Mouse (Mus musculus): ENCODE measurements at regions not wholly inside any gene's neighbourhood (a gene's known extent, or its start where the extent isn't known, plus 50 kb on each side); places are given as distances from the start of the nearest gene placed in this dataset.

DNA sequence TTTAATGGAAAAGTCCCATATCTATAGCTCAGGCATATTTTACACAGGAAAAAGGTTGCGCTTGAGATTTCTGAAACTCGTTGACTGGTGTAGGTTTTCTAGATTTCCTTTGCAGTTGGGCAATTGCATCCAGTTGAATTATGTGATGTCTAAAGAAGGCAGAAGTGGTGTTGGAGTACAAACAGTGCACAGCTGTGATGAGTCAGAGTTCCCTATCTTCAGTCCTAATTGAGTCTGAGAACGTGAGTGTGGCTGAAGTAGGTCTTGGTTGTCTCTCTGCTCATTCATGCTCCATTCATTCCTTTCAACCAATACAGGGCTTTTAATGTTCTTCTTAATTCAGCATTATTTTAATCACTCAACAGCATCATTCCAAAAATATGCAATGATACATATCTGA, 142.9 kb upstream of the Dpyd start:
- DNase-seq (ENCODE audit: low spot score), result no peak

- DNase-seq (ENCODE audit: low spot score), result no peak
These were observed 140.2 kb upstream of the Dpyd start for GRCm38 (mm10) chr3:118421701-118422100.

DNA sequence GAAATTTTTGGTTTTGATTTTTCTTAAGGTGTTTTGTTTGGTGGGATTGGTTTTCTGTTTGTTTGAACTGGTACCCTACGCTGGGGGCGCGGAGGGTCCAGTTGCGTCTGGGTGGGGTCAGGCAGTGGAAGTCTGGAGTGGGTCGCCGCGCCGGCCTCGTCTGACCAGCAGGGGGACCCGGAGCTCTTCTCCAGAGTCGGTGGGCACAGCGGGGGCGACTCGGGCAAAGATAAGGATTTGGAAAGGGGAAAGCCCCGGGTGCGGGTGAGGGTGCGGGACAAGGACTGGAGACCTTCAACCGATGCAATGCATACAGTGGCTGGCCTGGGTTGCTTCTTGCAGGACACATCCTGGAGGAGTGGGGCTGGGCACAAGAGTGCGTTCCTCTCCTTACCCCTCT, 136.2 kb upstream of the Dpyd start:
- no peak for DNase-seq (ENCODE audit: low spot score)

DNA sequence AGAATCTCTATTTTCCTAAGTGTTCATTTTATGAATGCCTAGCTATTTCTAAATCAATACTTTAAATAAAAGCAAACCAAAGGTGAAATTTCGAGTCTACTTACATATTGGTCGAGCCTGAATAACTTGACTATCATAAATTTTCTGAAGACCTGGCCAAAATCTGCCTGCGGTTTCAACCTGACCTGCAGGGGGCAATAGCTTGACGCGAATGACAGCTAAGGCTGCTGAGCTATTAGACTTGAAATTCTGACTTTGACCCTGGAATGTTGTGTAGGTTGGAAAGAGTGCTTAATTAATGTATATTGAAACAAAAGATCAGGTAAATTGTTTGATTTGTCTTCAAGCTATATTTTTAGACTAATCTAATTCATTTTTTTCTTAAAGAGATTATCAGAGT, 133.4 kb upstream of the Dpyd start:
- DNase-seq (ENCODE audit: low spot score), result peak; percentile 45

GRCm38 (mm10) chr3:118429825-118430630, 131.9 kb upstream of the Dpyd start:
- DNase-seq (ENCODE audit: low spot score), result no peak

DNA sequence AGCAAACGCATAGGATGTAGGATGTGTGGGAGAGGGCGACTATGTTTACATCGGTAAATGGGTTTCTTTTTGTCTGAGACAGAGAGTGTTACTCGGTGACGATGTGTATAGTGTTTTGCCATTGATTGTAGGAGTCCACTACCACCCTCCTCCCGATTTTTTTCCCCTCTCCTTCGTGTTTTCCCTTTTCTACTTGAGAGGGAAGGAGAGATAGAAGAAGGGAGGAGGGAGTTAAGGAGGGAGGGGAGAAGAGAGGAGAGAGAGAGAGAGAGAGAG, 131.4 kb upstream of the Dpyd start:
- DNase-seq (ENCODE audit: low spot score), result no peak

DNA sequence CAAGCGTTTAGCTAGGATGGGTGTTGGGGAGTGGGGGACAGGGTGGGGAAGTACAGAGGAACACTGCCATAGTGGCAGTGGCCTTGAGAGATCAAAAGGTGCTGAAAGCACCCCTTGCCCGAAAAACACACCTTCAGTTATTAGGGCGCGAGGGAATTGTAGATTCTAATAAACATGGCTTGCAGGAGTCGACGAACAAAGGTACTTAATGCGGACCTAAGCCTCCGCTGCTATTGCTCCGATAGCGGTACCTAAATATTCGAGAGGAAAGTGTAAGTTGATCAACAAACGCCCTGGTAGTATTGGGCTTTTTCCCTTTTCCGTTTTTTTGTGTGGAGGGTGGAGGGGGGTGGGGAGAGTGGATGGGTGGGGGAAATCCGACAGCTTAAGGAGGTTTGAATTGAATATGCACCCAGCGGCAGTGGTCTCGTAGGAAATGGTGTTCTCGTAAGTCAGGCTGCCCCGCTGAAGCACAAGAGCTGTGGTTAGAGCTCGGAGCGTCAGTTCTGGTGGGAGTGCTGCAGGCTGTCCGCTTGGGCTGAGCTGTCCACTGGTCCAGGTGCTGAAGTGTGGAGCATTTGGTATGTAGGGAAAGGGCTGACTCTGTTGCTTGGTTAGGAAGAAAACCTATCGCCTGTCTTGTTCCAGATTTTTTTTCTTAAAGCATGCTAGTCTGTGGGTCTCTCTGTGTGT, 130.8 kb upstream of the Dpyd start:
- peak; percentile 5 for DNase-seq (ENCODE audit: low spot score)

DNA sequence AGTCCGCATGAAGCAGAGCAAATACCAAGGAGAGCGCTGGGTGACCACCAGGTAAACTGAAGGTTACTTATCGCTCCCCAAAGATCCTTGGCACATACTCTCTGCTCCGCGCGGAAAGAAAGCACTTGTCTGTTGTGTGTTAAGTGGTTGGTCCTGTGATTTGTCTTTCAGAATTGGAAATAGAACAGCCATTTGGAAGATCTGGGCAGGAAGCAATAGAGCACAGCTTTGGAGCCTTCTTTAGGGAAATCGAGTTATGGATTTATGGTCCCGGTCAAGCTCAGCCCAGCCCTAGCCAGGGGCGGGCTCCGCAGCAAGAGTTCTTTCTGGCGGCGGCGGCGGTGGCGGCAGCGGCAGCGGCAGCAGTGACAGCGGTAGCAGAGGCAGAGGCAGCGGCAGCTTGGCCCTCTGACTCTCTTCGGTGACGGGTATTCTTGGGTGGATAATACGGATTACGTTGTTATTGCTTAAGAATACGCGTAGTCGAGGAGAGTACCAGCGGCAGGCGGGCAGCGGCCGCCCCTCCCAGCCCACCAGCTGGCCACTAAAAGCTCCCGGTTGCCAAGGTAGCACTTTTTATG, 128.4 kb upstream of the Dpyd start:
- no peak for DNase-seq (ENCODE audit: low spot score)

DNA sequence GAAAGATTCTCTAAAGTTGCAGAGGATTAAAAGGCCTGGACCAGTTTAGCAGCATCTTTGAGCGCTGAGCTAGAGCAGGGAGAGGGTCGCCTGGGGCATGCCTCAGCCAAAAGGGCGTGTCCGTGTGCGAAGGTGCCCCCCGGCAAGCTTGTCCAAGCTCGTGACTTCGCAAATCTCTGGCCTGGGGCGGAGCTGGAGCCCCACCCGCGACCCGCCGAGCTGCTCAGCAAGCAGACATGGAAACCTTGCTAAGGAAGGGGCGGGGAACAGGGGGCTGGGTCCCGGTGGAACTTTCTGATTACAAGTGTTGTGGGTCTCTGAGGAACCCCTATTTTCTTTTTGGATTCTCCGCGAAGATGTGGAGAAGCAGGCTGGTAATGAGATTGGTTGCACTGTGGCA, 127.6 kb upstream of the Dpyd start:
- no peak for DNase-seq (ENCODE audit: low spot score)

DNA sequence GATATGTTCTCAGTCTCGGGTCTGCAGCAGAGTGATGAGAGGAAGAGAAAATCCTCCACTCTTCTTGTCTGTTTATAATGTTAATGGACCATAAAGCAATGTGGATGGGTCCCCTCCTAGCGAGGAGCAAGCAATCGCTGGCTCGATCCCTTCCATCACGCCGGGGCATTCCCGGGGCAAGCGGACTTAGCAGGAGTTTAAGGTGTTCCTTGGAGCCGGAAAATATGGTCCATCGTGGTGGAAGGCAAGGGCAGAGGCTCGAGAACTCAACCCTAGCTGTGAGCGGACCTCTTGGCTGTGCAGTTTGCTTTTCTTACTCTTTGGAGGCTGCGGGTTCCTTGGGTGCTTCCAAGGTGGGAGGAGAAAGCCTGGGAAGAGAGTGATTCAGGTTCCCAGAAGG, 127.1 kb upstream of the Dpyd start:
- no peak for DNase-seq (ENCODE audit: low spot score)

GRCm38 (mm10) chr3:118435248-118435647, 126.7 kb upstream of the Dpyd start:
- DNase-seq (ENCODE audit: low spot score), result no peak

DNA sequence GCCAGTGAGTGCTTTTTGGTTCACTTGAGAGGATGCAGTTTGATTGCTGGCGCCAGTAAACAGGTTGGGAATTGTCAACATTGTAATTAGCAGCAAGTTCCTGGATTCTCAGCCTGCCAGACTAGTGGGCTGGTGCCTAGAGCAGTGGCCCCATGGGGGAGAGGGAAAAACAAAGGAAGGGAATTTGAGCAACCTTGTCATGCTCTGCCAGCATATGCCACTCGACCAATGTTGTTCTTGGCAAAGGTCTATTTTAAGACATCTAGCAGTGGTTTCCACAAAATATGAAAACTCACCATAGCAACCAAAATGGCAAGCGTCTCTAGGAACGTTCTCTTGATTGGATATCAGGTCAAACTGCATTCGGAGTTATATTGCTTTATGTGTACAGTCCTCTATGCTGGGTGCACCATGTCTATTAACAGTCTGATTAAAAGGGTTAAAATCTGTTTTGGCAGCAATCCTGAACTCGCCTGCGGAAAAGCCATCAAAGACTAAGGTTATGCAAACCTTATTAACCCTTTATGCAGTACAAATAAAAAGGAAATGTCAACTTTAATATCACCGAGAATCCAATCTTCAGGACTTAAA, 118.1 kb upstream of the Dpyd start:
- DNase-seq (ENCODE audit: low spot score), result no peak

DNA sequence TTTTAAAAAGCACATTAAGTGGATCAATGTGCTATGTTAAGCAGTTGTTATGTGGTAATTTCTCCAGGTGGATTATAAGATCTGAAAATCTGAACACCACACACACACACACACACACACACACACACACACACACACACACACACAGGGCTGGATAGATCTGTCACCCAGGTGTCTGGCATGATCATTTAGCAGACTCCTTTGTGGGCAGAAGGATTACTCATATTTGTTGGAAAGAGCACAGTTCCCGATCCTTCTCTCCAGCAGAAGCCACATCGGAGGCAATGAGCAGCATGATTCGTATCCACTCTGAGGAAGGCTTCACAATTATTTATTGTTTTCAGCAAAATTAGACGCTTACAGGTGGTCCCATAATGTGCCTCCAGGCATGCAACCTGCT, 116.6 kb upstream of the Dpyd start:
- no peak for DNase-seq (ENCODE audit: low spot score)

DNA sequence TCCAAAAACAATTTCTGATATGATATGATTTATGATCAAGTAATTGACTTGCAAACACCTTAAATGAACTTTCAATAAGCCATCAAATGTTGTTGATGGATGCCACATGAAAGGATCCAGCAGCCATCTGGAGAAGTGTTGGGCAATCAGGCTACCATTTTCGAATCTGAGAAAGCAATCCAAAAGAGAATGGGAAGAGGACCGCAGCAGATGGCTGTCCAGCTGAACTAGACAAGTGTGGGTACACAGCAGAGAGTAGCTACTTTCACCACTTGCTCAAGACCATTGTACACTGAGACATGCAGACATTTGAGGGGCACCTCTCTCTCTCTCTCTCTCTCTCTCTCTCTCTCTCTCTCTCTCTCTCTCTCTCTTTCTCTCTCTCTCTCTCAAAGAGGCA, 102.3 kb upstream of the Dpyd start:
- no peak for DNase-seq (ENCODE audit: low spot score)

GRCm38 (mm10) chr3:118465611-118466010, 96.3 kb upstream of the Dpyd start:
- no peak for DNase-seq (ENCODE audit: low spot score)

GRCm38 (mm10) chr3:118472215-118472799, 89.6 kb upstream of the Dpyd start:
- no peak for DNase-seq (ENCODE audit: low spot score)

GRCm38 (mm10) chr3:118478065-118478464, 83.9 kb upstream of the Dpyd start:
- no peak for DNase-seq (ENCODE audit: low spot score)

DNA sequence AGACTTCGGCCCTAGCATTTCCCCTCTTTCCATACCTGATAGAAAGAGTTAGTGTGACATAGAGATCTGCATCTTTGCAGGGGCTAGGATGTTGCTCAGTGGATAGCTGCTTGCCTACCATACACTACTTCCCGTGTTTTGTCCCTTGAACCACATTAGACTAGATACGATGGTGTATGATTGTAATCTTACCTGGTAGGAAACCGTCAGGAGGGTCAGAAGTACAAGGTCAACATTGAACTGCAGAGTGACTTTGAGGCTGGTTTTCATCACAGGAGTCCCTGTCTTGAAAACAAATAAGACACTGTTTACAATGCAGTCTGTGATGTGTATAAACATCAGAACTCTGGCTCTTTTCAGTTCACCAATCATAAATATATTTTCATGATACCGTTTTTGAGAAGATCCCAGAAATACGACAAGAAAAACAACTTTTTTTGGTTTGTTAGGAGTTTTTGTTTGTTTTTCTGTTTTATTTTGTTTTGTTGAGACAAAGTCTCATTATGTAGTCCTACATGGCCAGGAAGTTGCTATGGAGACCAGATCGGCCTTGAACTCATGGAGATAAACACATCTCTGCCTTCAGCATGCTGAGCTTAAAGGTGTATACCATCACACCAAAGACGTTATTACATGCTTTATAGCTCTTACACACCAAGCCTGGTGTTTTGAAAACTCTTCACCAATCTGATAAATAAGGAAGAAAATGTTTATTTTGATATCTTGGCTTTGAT, 81.2 kb upstream of the Dpyd start:
- no peak for DNase-seq (ENCODE audit: low spot score)

GRCm38 (mm10) chr3:118485966-118486365, 76.0 kb upstream of the Dpyd start:
- no peak for DNase-seq (ENCODE audit: low spot score)

DNA sequence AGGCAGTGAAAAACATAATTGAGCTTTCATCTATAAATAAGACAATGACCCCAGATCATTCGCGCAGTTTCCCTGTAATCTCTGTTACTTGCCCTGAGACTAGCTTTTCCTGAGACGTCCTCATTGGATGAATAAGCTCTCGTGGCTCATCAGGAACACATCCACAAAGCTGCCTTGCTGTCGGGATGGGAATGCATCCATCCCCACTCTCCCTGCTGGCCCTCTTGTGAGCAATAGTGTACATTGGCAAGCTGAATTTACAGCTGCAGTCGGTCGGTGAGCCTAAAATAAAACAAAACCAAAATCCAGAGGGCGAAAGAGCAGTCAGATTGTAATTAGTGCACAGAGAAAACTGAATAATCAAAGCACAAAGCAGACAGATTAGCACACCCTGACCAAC, 74.5 kb upstream of the Dpyd start:
- no peak for DNase-seq (ENCODE audit: low spot score)

DNA sequence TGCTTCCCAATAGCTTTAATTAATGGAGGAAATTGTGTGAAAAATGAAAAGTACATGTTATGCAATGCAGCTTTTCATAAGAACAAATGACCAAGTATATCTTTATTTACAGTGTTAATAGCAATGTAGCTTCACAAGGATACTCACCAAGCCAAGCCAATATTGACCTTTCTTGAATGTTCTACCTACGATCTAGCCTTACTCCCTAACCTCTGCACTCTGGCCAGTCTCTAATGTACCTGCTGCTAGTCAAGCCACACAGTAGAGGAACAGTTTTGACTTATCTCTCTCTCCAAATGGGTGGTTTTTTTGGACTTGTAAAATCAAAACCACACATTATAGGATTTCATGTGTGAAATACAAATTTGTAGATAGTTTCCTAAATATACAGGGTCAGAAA, 70.8 kb upstream of the Dpyd start:
- DNase-seq (ENCODE audit: low spot score), result no peak

DNA sequence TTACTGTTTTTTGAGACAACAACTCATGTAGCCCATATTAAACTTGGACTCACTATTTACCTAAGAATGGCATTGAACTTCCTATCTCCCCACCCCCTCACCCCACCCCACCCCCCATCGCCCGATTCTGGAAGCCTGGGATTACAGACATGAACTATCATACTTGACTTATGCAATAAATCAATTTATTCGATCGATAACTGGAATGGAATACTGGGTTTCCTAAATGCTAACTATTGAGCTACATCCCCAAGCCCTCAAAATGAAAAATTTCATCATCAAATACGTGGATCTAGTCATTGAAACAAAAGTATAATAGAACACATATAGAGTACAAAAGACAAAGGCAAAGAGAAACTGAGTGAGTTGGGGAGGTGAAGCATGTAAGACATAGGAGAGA, 70.1 kb upstream of the Dpyd start:
- no peak for DNase-seq (ENCODE audit: low spot score)

All from adipocyte (in vitro differentiated cells).